Mouse (Mus musculus): ENCODE data around the gene 2300002M23Rik.

DNA sequence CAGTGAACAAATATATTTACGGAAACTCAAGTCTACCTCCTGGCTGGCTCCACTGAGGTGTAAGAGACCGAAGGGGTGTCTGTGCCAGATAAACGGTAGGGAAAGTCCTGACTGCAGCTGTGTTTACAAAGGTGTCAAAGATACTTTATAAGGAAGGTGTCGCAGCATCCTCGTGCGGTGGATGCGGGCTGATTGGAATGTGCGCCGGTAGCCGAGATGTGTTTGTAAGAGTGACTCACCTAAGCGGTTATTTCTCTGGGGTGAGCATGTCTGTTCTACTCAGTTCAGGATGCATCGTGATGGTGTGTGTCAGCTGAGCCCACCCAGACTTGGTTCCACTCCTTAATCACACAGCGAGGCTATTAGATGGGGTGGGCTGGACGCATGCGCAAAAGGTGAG lies 24.5 kb downstream of the 2300002M23Rik start:
- no peak for TF ChIP-seq CTCF (IDR thresholded peaks at IDR 0.05; ENCODE audit: control insufficient read depth, insufficient read depth, insufficient read length)
- no peak for TF ChIP-seq MAX (IDR thresholded peaks at IDR 0.05)
- no peak for TF ChIP-seq CEBPB (IDR thresholded peaks at IDR 0.05; ENCODE audit: low read depth)
- no peak for TF ChIP-seq MYOG (IDR thresholded peaks at IDR 0.05; ENCODE audit: control insufficient read depth, extremely low read depth, insufficient read length)
- TF ChIP-seq USF1 (IDR thresholded peaks at IDR 0.05; ENCODE audit: low read depth), result no peak

Measured in C2C12 (cell line).